Mouse (Mus musculus) spleen, postnatal 36 days (tissue): ENCODE results near the gene Pheta1.
"Not testable (repeated sequence)": the region's sequence is repeated elsewhere in the genome, so short reads cannot be mapped to it uniquely, and the experiment has no call there.

Experiments
- DNase-seq, 2 experiments: peaks; one replicate each; pipeline ENCODE4 v3.0.0; 2022; ENCODE audit warnings: low spot score in 2 of 2, mixed read lengths in 1 of 2

Pheta1 gene

GRCm38 (mm10) chr5:121843138-121843905 lies 5.5 kb upstream of the Pheta1 start:
- DNase-seq: peak in 1 of 2 experiments; percentile 47

- DNase-seq: no peak
These were observed 3.4 kb upstream of the Pheta1 start for GRCm38 (mm10) chr5:121845361-121845760.

- DNase-seq: no peak
These were observed 2.5 kb upstream of the Pheta1 start for GRCm38 (mm10) chr5:121846322-121846721.

GRCm38 (mm10) chr5:121847269-121847668 lies 1.5 kb upstream of the Pheta1 start:
- not testable (repeated sequence) for DNase-seq

- DNase-seq: no peak
These were observed 707 bp upstream of the Pheta1 start for GRCm38 (mm10) chr5:121848035-121848519.

- DNase-seq: no peak
These were observed 930 bp downstream of the Pheta1 start for GRCm38 (mm10) chr5:121849478-121850349.

- DNase-seq: no peak
These were observed 4.7 kb downstream of the Pheta1 start for GRCm38 (mm10) chr5:121853368-121854051.

GRCm38 (mm10) chr5:121854768-121855167 lies 6.0 kb downstream of the Pheta1 start:
- no peak for DNase-seq

GRCm38 (mm10) chr5:121856740-121857139 lies 8.0 kb downstream of the Pheta1 start:
- no peak for DNase-seq

- DNase-seq: no peak
These were observed 9.6 kb downstream of the Pheta1 start for GRCm38 (mm10) chr5:121858427-121858826.

GRCm38 (mm10) chr5:121861964-121862363 lies 13.2 kb downstream of the Pheta1 start:
- no peak for DNase-seq

GRCm38 (mm10) chr5:121864330-121864729 lies 15.5 kb downstream of the Pheta1 start:
- no peak for DNase-seq

- no peak for DNase-seq
These were observed 19.2 kb downstream of the Pheta1 start for GRCm38 (mm10) chr5:121867963-121868362.

- no peak for DNase-seq
These were observed 22.0 kb downstream of the Pheta1 start for GRCm38 (mm10) chr5:121870832-121871231.

- no peak for DNase-seq
These were observed 22.8 kb downstream of the Pheta1 start for GRCm38 (mm10) chr5:121871515-121872030.

GRCm38 (mm10) chr5:121872158-121872557 lies 23.4 kb downstream of the Pheta1 start:
- peak in 1 of 2 experiments; percentile 27 for DNase-seq

- DNase-seq: no peak
These were observed 26.3 kb downstream of the Pheta1 start for GRCm38 (mm10) chr5:121875041-121875440.

GRCm38 (mm10) chr5:121876901-121877300 lies 28.1 kb downstream of the Pheta1 start:
- DNase-seq: no peak

- no peak for DNase-seq
These were observed 29.9 kb downstream of the Pheta1 start for GRCm38 (mm10) chr5:121878703-121879102.

GRCm38 (mm10) chr5:121879211-121879610 lies 30.4 kb downstream of the Pheta1 start:
- peak; percentile 16 to 17 for DNase-seq

- no peak for DNase-seq
These were observed 34.6 kb downstream of the Pheta1 start for GRCm38 (mm10) chr5:121883356-121883755.

- no peak for DNase-seq
These were observed 40.6 kb downstream of the Pheta1 start for GRCm38 (mm10) chr5:121889375-121889774.
